Comparison of ENCODE assay signal across 37 mouse cellular contexts in the genomic region with DNA sequence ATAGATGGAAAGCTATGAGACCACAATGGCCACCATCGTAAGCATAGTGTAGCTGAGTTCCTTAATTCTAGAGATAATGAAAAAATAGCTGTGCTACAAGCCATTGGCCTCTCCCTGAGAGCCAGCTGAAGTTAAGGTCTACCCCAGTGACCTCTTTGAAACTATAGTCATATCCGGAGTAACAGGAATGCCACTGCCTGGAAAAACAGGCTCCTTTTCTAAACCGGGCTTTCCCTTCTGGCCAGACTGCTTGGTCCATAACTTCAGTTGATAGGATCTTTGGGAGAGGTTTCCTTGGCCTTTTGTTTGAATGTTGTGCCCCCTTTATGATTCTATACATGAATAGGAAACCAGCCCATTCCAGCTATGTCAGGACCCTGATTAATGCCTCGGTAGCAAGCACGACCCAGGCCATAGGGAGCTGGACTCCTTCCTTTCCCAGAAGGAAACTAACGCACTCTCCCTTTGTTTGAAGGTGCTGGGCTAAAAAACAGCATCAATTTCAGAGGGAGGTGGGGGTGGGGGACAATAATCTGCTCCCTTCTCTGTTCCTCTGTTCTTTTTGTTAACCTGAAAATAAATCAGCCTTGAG. TPM values are rescaled to one million over a fixed set of nuclear protein-coding genes. Genes with fewer than 3 reads are reported as not detected.
DNase-seq lines count a peak whose midpoint lies in the region; ATAC-seq and TF ChIP-seq lines count a peak whose summit lies in the region.
"Had no signal": no experiment of that assay in that cellular context is flagged by ENCODE, and none has a peak within 500 bp of the region (broad histone marks: within the 10 kb centered on the region; RNA-seq: fewer than 3 reads in every experiment).

No protein-coding gene starts in this region.

- H3K9me3 ChIP-seq in heart, embryonic 11.5 days (replicated peaks; ENCODE audit: control insufficient read depth, low read length): no peaks in the 10 kb centered on the region
- H3K9me3 ChIP-seq in heart, embryonic 16.5 days (replicated peaks; ENCODE audit: control insufficient read depth, low read length): no peaks in the 10 kb centered on the region
- H3K9me3 ChIP-seq in kidney, postnatal 0 days (replicated peaks; ENCODE audit: low read length): no peaks in the 10 kb centered on the region
- H3K9me3 ChIP-seq in limb, embryonic 15.5 days: no peaks in the 10 kb centered on the region
- H3K9me3 ChIP-seq: G1E; limb, embryonic 13.5 days; liver, embryonic 12.5 days; midbrain, embryonic 12.5 days; neural tube, embryonic 12.5 days had no signal

- ATAC-seq in heart, embryonic 11.5 days (replicated peaks; ENCODE audit: insufficient number of reproducible peaks, low FRiP score, low TSS enrichment): no peak
- no peak for ATAC-seq in heart, embryonic 16.5 days (replicated peaks; ENCODE audit: extremely low read depth, insufficient read depth, low FRiP score)
- no peak for ATAC-seq in kidney, postnatal 0 days (replicated peaks; ENCODE audit: low FRiP score, low read depth)
- ATAC-seq in limb, embryonic 15.5 days (ENCODE audit: insufficient number of reproducible peaks, low FRiP score, low TSS enrichment, low read depth): no peak
- ATAC-seq: forebrain, embryonic 14.5 days; intestine, postnatal 0 days; liver, embryonic 12.5 days; liver, postnatal 0 days had no signal

- H3K9ac ChIP-seq in heart, embryonic 11.5 days (ENCODE audit: low read depth, low read length): no peak overlapping the region
- no peak overlapping the region for H3K9ac ChIP-seq in heart, embryonic 16.5 days (ENCODE audit: low read length)
- H3K9ac ChIP-seq in kidney, postnatal 0 days (ENCODE audit: low read depth, low read length): no peak overlapping the region
- H3K9ac ChIP-seq in limb, embryonic 15.5 days: no peak overlapping the region
- H3K9ac ChIP-seq: hindbrain, embryonic 14.5 days; limb, embryonic 13.5 days; liver, embryonic 12.5 days; liver, postnatal 0 days; midbrain, embryonic 12.5 days; neural tube, embryonic 12.5 days had no signal

- no peaks in the 10 kb centered on the region for H3K36me3 ChIP-seq in heart, embryonic 11.5 days (ENCODE audit: control insufficient read depth, insufficient read depth, low read length)
- no peaks in the 10 kb centered on the region for H3K36me3 ChIP-seq in heart, embryonic 16.5 days (ENCODE audit: control insufficient read depth, insufficient read depth)
- H3K36me3 ChIP-seq in kidney, postnatal 0 days (ENCODE audit: insufficient read depth, low read length): no peaks in the 10 kb centered on the region
- no peaks in the 10 kb centered on the region for H3K36me3 ChIP-seq in limb, embryonic 15.5 days
- H3K36me3 ChIP-seq: G1E; limb, embryonic 13.5 days; liver, embryonic 12.5 days; midbrain, embryonic 12.5 days; neural tube, embryonic 12.5 days had no signal

- no peak overlapping the region for H3K4me2 ChIP-seq in heart, embryonic 11.5 days
- no peak overlapping the region for H3K4me2 ChIP-seq in heart, embryonic 16.5 days (ENCODE audit: low read depth, low read length)
- no peak overlapping the region for H3K4me2 ChIP-seq in kidney, postnatal 0 days (ENCODE audit: low read length)
- H3K4me2 ChIP-seq in limb, embryonic 15.5 days: no peak overlapping the region
- H3K4me2 ChIP-seq: hindbrain, embryonic 14.5 days; limb, embryonic 13.5 days; liver, embryonic 12.5 days; midbrain, embryonic 12.5 days; neural tube, embryonic 12.5 days had no signal

- H3K27me3 ChIP-seq in heart, embryonic 11.5 days (ENCODE audit: control insufficient read depth, insufficient read depth, low read length): no peaks in the 10 kb centered on the region
- no peaks in the 10 kb centered on the region for H3K27me3 ChIP-seq in heart, embryonic 16.5 days (ENCODE audit: control insufficient read depth, insufficient read depth, low read length)
- H3K27me3 ChIP-seq in kidney, postnatal 0 days (ENCODE audit: insufficient read depth, low read length): no peaks in the 10 kb centered on the region
- H3K27me3 ChIP-seq in limb, embryonic 15.5 days: no peaks in the 10 kb centered on the region
- H3K27me3 ChIP-seq: limb, embryonic 13.5 days; liver, embryonic 12.5 days; midbrain, embryonic 12.5 days; neural tube, embryonic 12.5 days had no signal

- 0 out of 2 replicates have a peak overlapping the region, but pooled peaks have one; percentile 7 for H3K27ac ChIP-seq in heart, embryonic 11.5 days (ENCODE audit: low read depth, low read length)
- H3K27ac ChIP-seq in heart, embryonic 16.5 days (ENCODE audit: low read length): peak overlapping the region; percentile 41
- H3K27ac ChIP-seq in kidney, postnatal 0 days: 0 out of 2 replicates have a peak overlapping the region, but pooled peaks have one; percentile 36
- 0 out of 2 replicates have a peak overlapping the region, but pooled peaks have one; percentile 57 for H3K27ac ChIP-seq in limb, embryonic 15.5 days
- H3K27ac ChIP-seq: hindbrain, embryonic 14.5 days; layer of hippocampus, adult 2 months; left cerebral cortex, adult 2 months; limb, embryonic 13.5 days; liver, embryonic 12.5 days; midbrain, embryonic 12.5 days; neural tube, embryonic 12.5 days; stomach, postnatal 0 days had no signal

- 52% methylated on average over 6 of the region's 6 CpGs for WGBS in heart, embryonic 11.5 days (ENCODE audit: insufficient replicate concordance)
- WGBS in heart, embryonic 16.5 days: 46% methylated on average over 6 of the region's 6 CpGs
- 43% methylated on average over 6 of the region's 6 CpGs for WGBS in kidney, postnatal 0 days
- WGBS in limb, embryonic 15.5 days: 64% methylated on average over 6 of the region's 6 CpGs

- TF ChIP-seq CTCF in kidney, postnatal 0 days (IDR thresholded peaks at IDR 0.05; ENCODE audit: low read depth): no peak

- no peaks in the 10 kb centered on the region for H3K4me1 ChIP-seq in heart, embryonic 11.5 days (ENCODE audit: control insufficient read depth, insufficient read depth, low read length)
- H3K4me1 ChIP-seq in heart, embryonic 16.5 days (ENCODE audit: control insufficient read depth, insufficient read depth, low read length): peaks cover 4% of the 10 kb centered on the region; the same call in 1 of the 2 replicates
- no peaks in the 10 kb centered on the region for H3K4me1 ChIP-seq in kidney, postnatal 0 days (replicated peaks; ENCODE audit: insufficient read depth, low read length)
- H3K4me1 ChIP-seq in limb, embryonic 15.5 days: 0 out of 2 replicates have a peak, but pooled peaks cover 2% of the 10 kb centered on the region
- H3K4me1 ChIP-seq: limb, embryonic 13.5 days; liver, embryonic 12.5 days; megakaryocyte, embryonic 14.5 days; midbrain, embryonic 12.5 days; neural tube, embryonic 12.5 days had no signal

- intact Hi-C loops in heart, postnatal 25 days (cut with DNase I): no loop called here

- H3K4me3 ChIP-seq in heart, embryonic 11.5 days (ENCODE audit: low read depth, low read length): no peak overlapping the region
- no peak overlapping the region for H3K4me3 ChIP-seq in heart, embryonic 16.5 days (ENCODE audit: low read length)
- no peak overlapping the region for H3K4me3 ChIP-seq in kidney, postnatal 0 days (replicated peaks; ENCODE audit: low read depth, low read length)
- no peak overlapping the region for H3K4me3 ChIP-seq in limb, embryonic 15.5 days
- H3K4me3 ChIP-seq: layer of hippocampus, adult 2 months; left cerebral cortex, adult 2 months; limb, embryonic 13.5 days; liver, embryonic 12.5 days; megakaryocyte, embryonic 14.5 days; midbrain, embryonic 12.5 days; myocyte; neural tube, embryonic 12.5 days had no signal

- DNase-seq in heart, adult 18-20 months: no peak
- no peak for DNase-seq in heart, postnatal 25 days (ENCODE audit: low spot score)
- DNase-seq in kidney, postnatal 0 days (ENCODE audit: low spot score): peak; percentile 48
- no peak for DNase-seq in kidney, adult 18-20 months
- DNase-seq: adrenal gland, postnatal 10 days; cerebellum, adult 8-10 months; cerebellum, postnatal 25 days; gastrocnemius, postnatal 14 days; kidney, postnatal 36 days; liver, postnatal 0 days; lung, postnatal 36 days; right cerebral cortex, postnatal 4 days; thymus, adult 18-20 months; thymus, postnatal 25 days had no signal

RNA-seq across cellular contexts. Expression of gene Plac1, which starts 15.5 kb away (rescaled TPM):
- 11.4 and 14.9 TPM in 2 replicates for polyA plus RNA-seq in heart, embryonic 11.5 days (2014; fragmentation: Nextera tagmentation; extraction: Ambion mirVana)
- not detected for total RNA-seq in heart, adult 18-20 months (2021)
- 4.6 and 6.2 TPM in 2 replicates for polyA plus RNA-seq in heart, embryonic 16.5 days (2015; fragmentation: Nextera tagmentation; extraction: Ambion mirVana)
- not detected for total RNA-seq in heart, postnatal 25 days (2021)
- polyA plus RNA-seq in kidney, postnatal 0 days (2015; fragmentation: Nextera tagmentation; extraction: Ambion mirVana): 2.2 and 2.9 TPM in 2 replicates
- polyA plus RNA-seq in limb, embryonic 15.5 days (2015; fragmentation: Nextera tagmentation; extraction: Ambion mirVana): 11.2 and 11.4 TPM in 2 replicates
- total RNA-seq: adrenal gland, postnatal 10 days; G1E; gastrocnemius, postnatal 14 days; granulocyte monocyte progenitor cell, adult 5-6 weeks; hematopoietic stem cell, adult 5-6 weeks; layer of hippocampus, adult 2 months; layer of hippocampus, postnatal 14 days; left cerebral cortex, adult 2 months; left cerebral cortex, postnatal 25 days; midbrain, postnatal 0 days had no signal
- polyA plus RNA-seq: G1E; spleen, adult 2 months had no signal

RNA-seq across cellular contexts. Expression of gene Fam122b, which starts 45.2 kb away (rescaled TPM):
- 21.3 and 26.0 TPM in 2 replicates for polyA plus RNA-seq in heart, embryonic 11.5 days (2014; fragmentation: Nextera tagmentation; extraction: Ambion mirVana)
- total RNA-seq in heart, adult 18-20 months (2021): 1 to 10 TPM; 2.1 to 4.6 TPM
- polyA plus RNA-seq in heart, embryonic 16.5 days (2015; fragmentation: Nextera tagmentation; extraction: Ambion mirVana): 21.4 and 24.5 TPM in 2 replicates
- total RNA-seq in heart, postnatal 25 days (2021): 1 to 10 TPM; 2.6 to 3.3 TPM
- polyA plus RNA-seq in kidney, postnatal 0 days (2015; fragmentation: Nextera tagmentation; extraction: Ambion mirVana): 5.3 TPM in 2 replicates
- polyA plus RNA-seq in limb, embryonic 15.5 days (2015; fragmentation: Nextera tagmentation; extraction: Ambion mirVana): 13.3 and 15.4 TPM in 2 replicates

RNA-seq across cellular contexts. Expression of gene Fam122c, which starts 48.8 kb away (rescaled TPM):
- polyA plus RNA-seq in heart, embryonic 11.5 days (2014; fragmentation: Nextera tagmentation; extraction: Ambion mirVana): not detected in 2 replicates
- not detected for total RNA-seq in heart, adult 18-20 months (2021)
- polyA plus RNA-seq in heart, embryonic 16.5 days (2015; fragmentation: Nextera tagmentation; extraction: Ambion mirVana): not detected in 2 replicates
- not detected for total RNA-seq in heart, postnatal 25 days (2021)
- polyA plus RNA-seq in kidney, postnatal 0 days (2015; fragmentation: Nextera tagmentation; extraction: Ambion mirVana): not detected in 2 replicates
- polyA plus RNA-seq in limb, embryonic 15.5 days (2015; fragmentation: Nextera tagmentation; extraction: Ambion mirVana): not detected in 2 replicates
- total RNA-seq: adrenal gland, postnatal 10 days; G1E; gastrocnemius, postnatal 14 days; granulocyte monocyte progenitor cell, adult 5-6 weeks; hematopoietic stem cell, adult 5-6 weeks; layer of hippocampus, adult 2 months; layer of hippocampus, postnatal 14 days; left cerebral cortex, adult 2 months; left cerebral cortex, postnatal 25 days; midbrain, postnatal 0 days had no signal
- polyA plus RNA-seq: embryonic facial prominence, embryonic 11.5 days; forebrain, embryonic 14.5 days; G1E; hindbrain, embryonic 14.5 days; intestine, postnatal 0 days; limb, embryonic 13.5 days; liver, embryonic 12.5 days; liver, postnatal 0 days; midbrain, embryonic 12.5 days; midbrain, postnatal 0 days; myocyte; neural tube, embryonic 12.5 days; spleen, adult 2 months; stomach, postnatal 0 days had no signal

Comparison
In these comparisons a context has a peak if more than half of its experiments do, and no peak if none do; other contexts are left out.
1. H3K27ac ChIP-seq: peak in every context shown above with its lines; median percentile 57 in limb, embryonic 15.5 days; 41 in heart, embryonic 16.5 days; 36 in kidney, postnatal 0 days; 7 in heart, embryonic 11.5 days.